Mouse (Mus musculus): ENCODE data around the gene Gm28038. TPM values are rescaled to one million over a fixed set of nuclear protein-coding genes. Genes with fewer than 3 reads are reported as not detected.

Gm28038 gene
- polyA plus RNA-seq, 1 experiment, result not detected

GRCm38 (mm10) chr2:30249182-30249581, 31.7 kb upstream of the Gm28038 start:
- TF ChIP-seq CTCF (conservative IDR thresholded peaks at IDR 0.05; ENCODE audit: insufficient read depth, insufficient read length, low read depth, low read length) (no peak), POLR2A (IDR thresholded peaks at IDR 0.05; ENCODE audit: low read depth, low read length) (no peak)
- H3K36me3 ChIP-seq (ENCODE audit: control insufficient read depth, insufficient read depth, low read length), result no peaks in the 10 kb centered on the region
- H3K4me1 ChIP-seq (ENCODE audit: control insufficient read depth, insufficient read depth, low read length), result peaks cover 16% of the 10 kb centered on the region; the same call in 1 of the 2 replicates
- DNase-seq, result no peak
- H3K4me3 ChIP-seq (ENCODE audit: insufficient read depth, low read depth, low read length), result no peak overlapping the region
- WGBS, result 91% methylated on average over 3 of the region's 3 CpGs
- H3K27me3 ChIP-seq (replicated peaks; ENCODE audit: control insufficient read depth, insufficient read depth, low read length), result no peaks in the 10 kb centered on the region
- no peak overlapping the region for H3K27ac ChIP-seq (ENCODE audit: insufficient read depth, low read depth, low read length)

DNA sequence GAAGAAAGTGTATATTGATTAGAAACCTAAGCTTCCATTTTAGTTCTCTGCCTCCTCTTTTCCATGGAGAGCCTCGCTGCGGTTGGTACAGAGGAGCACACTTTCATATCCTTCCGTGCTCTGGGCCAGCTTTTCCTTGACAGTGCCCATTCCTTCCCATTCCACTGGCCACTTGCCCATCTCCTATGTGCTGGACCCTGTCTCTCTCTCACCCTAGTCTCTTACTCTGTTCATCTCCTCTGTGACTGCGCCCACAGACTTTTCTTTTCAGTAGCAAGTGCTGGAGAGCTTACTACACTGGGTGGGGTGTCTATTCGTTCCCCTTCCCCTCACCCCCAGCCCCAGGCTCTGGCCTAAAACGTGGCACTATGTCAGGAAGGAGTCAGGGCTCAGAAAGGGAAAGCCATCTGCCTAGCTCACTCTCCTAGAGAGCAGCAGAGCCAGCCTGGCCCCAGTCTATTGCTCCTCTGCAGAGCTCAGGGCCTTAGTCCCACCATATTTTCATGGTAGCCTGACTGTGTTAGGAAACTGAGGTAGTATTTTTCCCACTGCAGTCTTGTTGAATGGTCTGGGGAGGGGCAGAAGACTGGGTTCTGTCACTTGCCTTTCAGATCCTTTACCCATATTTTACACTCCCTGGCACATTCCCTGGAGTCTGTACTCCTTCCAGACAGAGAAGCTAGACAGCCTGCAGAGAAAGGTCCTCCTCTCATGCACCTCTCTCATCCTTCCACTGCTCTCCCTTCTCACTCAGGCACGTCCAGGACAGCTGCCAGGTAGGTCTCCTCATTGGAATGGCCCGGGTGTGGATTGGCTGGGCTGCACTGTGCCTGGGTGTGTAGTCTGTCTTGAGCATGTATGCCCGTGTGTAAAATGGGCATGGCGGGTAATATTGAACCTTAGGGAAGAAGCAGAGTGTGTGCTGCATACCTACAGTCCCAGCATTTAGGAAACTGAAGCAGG, 30.4 kb upstream of the Gm28038 start:
- Histone ChIP-seq H3K4me3 (ENCODE audit: insufficient read depth, low read depth, low read length) (no peak overlapping the region), H3K27ac (ENCODE audit: insufficient read depth, low read depth, low read length) (no peak overlapping the region)
- TF ChIP-seq POLR2A (IDR thresholded peaks at IDR 0.05; ENCODE audit: low read depth, low read length) (no peak), CTCF (conservative IDR thresholded peaks at IDR 0.05; ENCODE audit: insufficient read depth, insufficient read length, low read depth, low read length) (no peak)

DNA sequence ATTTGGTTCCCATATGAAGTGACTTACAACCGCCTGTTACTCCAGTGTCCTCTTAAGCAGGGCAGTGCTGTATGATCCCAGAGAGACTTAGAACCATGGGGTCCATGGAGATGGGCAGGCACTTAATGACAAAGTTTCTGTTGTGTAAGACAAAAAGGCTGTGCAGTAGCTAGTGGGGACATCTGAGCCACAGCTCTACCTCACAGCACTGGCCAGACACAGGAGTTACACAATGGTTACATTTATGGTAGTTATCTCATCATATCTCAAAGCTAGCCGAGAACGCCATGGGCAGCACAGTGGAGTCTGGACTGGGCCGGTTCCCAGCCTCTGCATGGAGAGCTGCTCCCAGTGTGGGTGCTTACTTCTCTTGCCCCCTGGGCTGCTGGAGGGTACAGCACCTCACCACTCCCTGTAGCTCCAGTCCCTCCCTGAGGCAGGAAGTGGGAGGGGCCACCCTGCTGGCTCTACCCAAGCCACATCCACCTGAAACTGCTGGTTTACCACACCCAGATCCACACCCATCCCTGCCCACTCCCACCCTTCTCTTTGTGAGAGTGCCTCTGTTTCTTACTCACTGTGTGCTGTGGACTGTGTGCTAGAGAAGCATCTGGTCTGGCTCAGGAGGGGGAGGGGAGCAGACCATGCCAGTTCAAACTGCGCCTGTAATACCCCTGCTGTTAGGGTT, 29.3 kb upstream of the Gm28038 start:
- no peak for TF ChIP-seq CTCF (conservative IDR thresholded peaks at IDR 0.05; ENCODE audit: insufficient read depth, insufficient read length, low read depth, low read length)
- no peak for TF ChIP-seq POLR2A (IDR thresholded peaks at IDR 0.05; ENCODE audit: low read depth, low read length)

More for the DNA sequence above, 30.4 kb upstream of the Gm28038 start:
- no peak for DNase-seq
- H3K4me1 ChIP-seq (ENCODE audit: control insufficient read depth, insufficient read depth, low read length), result peaks cover 16% of the 10 kb centered on the region; the same call in 1 of the 2 replicates
- WGBS, result 68% methylated on average over 10 of the region's 10 CpGs
- H3K27me3 ChIP-seq (replicated peaks; ENCODE audit: control insufficient read depth, insufficient read depth, low read length), result no peaks in the 10 kb centered on the region
- H3K36me3 ChIP-seq (ENCODE audit: control insufficient read depth, insufficient read depth, low read length), result no peaks in the 10 kb centered on the region

GRCm38 (mm10) chr2:30252521-30252920, 28.3 kb upstream of the Gm28038 start:
- no peak for TF ChIP-seq POLR2A (IDR thresholded peaks at IDR 0.05; ENCODE audit: low read depth, low read length)
- TF ChIP-seq CTCF (conservative IDR thresholded peaks at IDR 0.05; ENCODE audit: insufficient read depth, insufficient read length, low read depth, low read length), result no peak
- H3K27ac ChIP-seq (ENCODE audit: insufficient read depth, low read depth, low read length), result no peak overlapping the region
- no peaks in the 10 kb centered on the region for H3K27me3 ChIP-seq (replicated peaks; ENCODE audit: control insufficient read depth, insufficient read depth, low read length)
- peaks cover 2% of the 10 kb centered on the region; the same call in 1 of the 2 replicates for H3K36me3 ChIP-seq (ENCODE audit: control insufficient read depth, insufficient read depth, low read length)
- no peak overlapping the region for H3K4me3 ChIP-seq (ENCODE audit: insufficient read depth, low read depth, low read length)
- peaks cover 16% of the 10 kb centered on the region; the same call in 1 of the 2 replicates for H3K4me1 ChIP-seq (ENCODE audit: control insufficient read depth, insufficient read depth, low read length)
- no peak for DNase-seq
- 76% methylated on average over 3 of the region's 3 CpGs for WGBS

More for the DNA sequence above, 29.3 kb upstream of the Gm28038 start:
- H3K36me3 ChIP-seq (ENCODE audit: control insufficient read depth, insufficient read depth, low read length), result no peaks in the 10 kb centered on the region
- 60% methylated on average over 5 of the region's 5 CpGs for WGBS
- DNase-seq, result no peak
- H3K4me3 ChIP-seq (ENCODE audit: insufficient read depth, low read depth, low read length), result no peak overlapping the region
- no peaks in the 10 kb centered on the region for H3K27me3 ChIP-seq (replicated peaks; ENCODE audit: control insufficient read depth, insufficient read depth, low read length)
- peaks cover 16% of the 10 kb centered on the region; the same call in 1 of the 2 replicates for H3K4me1 ChIP-seq (ENCODE audit: control insufficient read depth, insufficient read depth, low read length)
- H3K27ac ChIP-seq (ENCODE audit: insufficient read depth, low read depth, low read length), result no peak overlapping the region

DNA sequence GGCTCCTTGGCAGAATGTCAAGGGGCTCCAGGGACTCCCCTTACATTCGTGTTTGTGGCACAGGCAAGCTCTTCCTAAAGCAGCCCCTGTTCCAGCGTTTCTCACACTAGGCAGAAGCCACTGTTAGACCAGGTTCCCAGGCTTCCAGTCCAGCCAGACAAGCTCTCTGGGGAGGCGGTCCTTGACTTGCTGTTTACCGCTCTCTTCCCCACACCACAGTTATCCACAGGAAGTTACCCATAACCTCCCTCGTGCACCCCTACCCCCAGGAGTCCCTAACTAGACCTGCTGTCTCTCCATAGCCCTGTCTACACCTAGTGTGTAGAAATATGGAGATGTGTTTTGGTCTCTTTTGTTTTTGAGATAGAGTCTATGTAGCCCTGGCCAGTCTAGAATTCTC, 27.0 kb upstream of the Gm28038 start:
- 62% methylated on average over 5 of the region's 5 CpGs for WGBS
- no peaks in the 10 kb centered on the region for H3K27me3 ChIP-seq (replicated peaks; ENCODE audit: control insufficient read depth, insufficient read depth, low read length)
- H3K4me3 ChIP-seq (ENCODE audit: insufficient read depth, low read depth, low read length), result no peak overlapping the region
- DNase-seq, result no peak
- TF ChIP-seq POLR2A (IDR thresholded peaks at IDR 0.05; ENCODE audit: low read depth, low read length) (no peak), CTCF (conservative IDR thresholded peaks at IDR 0.05; ENCODE audit: insufficient read depth, insufficient read length, low read depth, low read length) (no peak)
- no peak overlapping the region for H3K27ac ChIP-seq (ENCODE audit: insufficient read depth, low read depth, low read length)
- peaks cover 2% of the 10 kb centered on the region; the same call in 1 of the 2 replicates for H3K36me3 ChIP-seq (ENCODE audit: control insufficient read depth, insufficient read depth, low read length)
- H3K4me1 ChIP-seq (ENCODE audit: control insufficient read depth, insufficient read depth, low read length), result peaks cover 21% of the 10 kb centered on the region; the same call in 1 of the 2 replicates

- TF ChIP-seq POLR2A (IDR thresholded peaks at IDR 0.05; ENCODE audit: low read depth, low read length) (no peak), CTCF (conservative IDR thresholded peaks at IDR 0.05; ENCODE audit: insufficient read depth, insufficient read length, low read depth, low read length) (no peak)
- peaks cover 2% of the 10 kb centered on the region; the same call in 1 of the 2 replicates for H3K36me3 ChIP-seq (ENCODE audit: control insufficient read depth, insufficient read depth, low read length)
Measured at GRCm38 (mm10) chr2:30255631-30256395, 25.0 kb upstream of the Gm28038 start.

More at GRCm38 (mm10) chr2:30255631-30256395, 25.0 kb upstream of the Gm28038 start:
- no peaks in the 10 kb centered on the region for H3K27me3 ChIP-seq (replicated peaks; ENCODE audit: control insufficient read depth, insufficient read depth, low read length)
- 95% methylated on average over 42 of the region's 42 CpGs for WGBS
- no peak for DNase-seq
- H3K4me1 ChIP-seq (ENCODE audit: control insufficient read depth, insufficient read depth, low read length), result peaks cover 24% of the 10 kb centered on the region
- H3K4me3 ChIP-seq (ENCODE audit: insufficient read depth, low read depth, low read length), result no peak overlapping the region
- H3K27ac ChIP-seq (ENCODE audit: insufficient read depth, low read depth, low read length), result no peak overlapping the region
